Mouse (Mus musculus) lung, postnatal 0 days (tissue): ENCODE results near the gene Dnajb5.

ENCODE experiments used
- CTCF ChIP-seq: IDR thresholded peaks from 2 replicates; pipeline ENCODE4 v1.5.1; 2016; ENCODE audit warnings: antibody characterized with exemption, mild to moderate bottlenecking
- EP300 ChIP-seq: IDR thresholded peaks from 2 replicates; pipeline ENCODE4 v1.6.1; 2016; ENCODE audit warnings: antibody characterized with exemption, mild to moderate bottlenecking, control low read depth

- TF ChIP-seq EP300: no peak
- no peak for TF ChIP-seq CTCF
Measured at GRCm38 (mm10) chr4:42904966-42905365, 44.6 kb upstream of the Dnajb5 start.
